Mouse (Mus musculus) CH12.LX (cell line): ENCODE results near the gene Ap4m1. TPM values are rescaled to one million over a fixed set of nuclear protein-coding genes. Genes with fewer than 3 reads are reported as not detected.

ENCODE experiments used
- DNase-seq: peaks from one replicate; pipeline ENCODE4 v3.0.0-alpha.2; 2013; ENCODE audit errors: extremely low read depth
- H3K27ac ChIP-seq: 2 replicates; pipeline ENCODE4 v1.5.1; 2012; ENCODE audit warnings: low read depth, mild to moderate bottlenecking, control low read depth, moderate library complexity; ENCODE audit not compliant: insufficient read depth
- H3K27me3 ChIP-seq: replicated peaks from 2 replicates; pipeline ENCODE3; 2012; ENCODE audit warnings: inconsistent platforms
- H3K36me3 ChIP-seq, 2 experiments: replicated peaks in 1 of 2; 2 replicates each; pipeline versions ENCODE3 to v1.6.1; 2012; ENCODE audit warnings: inconsistent platforms in 1 of 2, low read length in 1 of 2, mild to moderate bottlenecking in 1 of 2, mixed read lengths in 1 of 2, moderate library complexity in 1 of 2; ENCODE audit not compliant: control insufficient read depth in 1 of 2, insufficient read depth in 1 of 2
- H3K4me1 ChIP-seq, 2 experiments: 2 replicates each; pipeline ENCODE4 v1.6.1; 2012; ENCODE audit warnings: inconsistent platforms in 1 of 2, moderate library complexity in 1 of 2; ENCODE audit not compliant: insufficient read depth in 2 of 2, control insufficient read depth in 1 of 2
- H3K4me2 ChIP-seq: 2 replicates; pipeline ENCODE4 v1.6.1; 2012; ENCODE audit warnings: low read depth, mild to moderate bottlenecking, control low read depth; ENCODE audit not compliant: poor library complexity, insufficient read depth, severe bottlenecking
- H3K4me3 ChIP-seq, 3 experiments: fragments of 150-350 bp in 1 of 3; sonication (generic) in 1 of 3; replicated peaks in 1 of 3; 2 replicates each; pipeline versions ENCODE3 to v1.5.1; 2011 to 2012; ENCODE audit warnings: low read depth in 2 of 3, low read length in 2 of 3, mild to moderate bottlenecking in 2 of 3, moderate library complexity in 2 of 3, control low read depth in 1 of 3, improper control_type of control experiment in 1 of 3, inconsistent platforms in 1 of 3, mixed read lengths in 1 of 3; ENCODE audit not compliant: poor library complexity in 1 of 3
- H3K79me2 ChIP-seq: replicated peaks from 2 replicates; pipeline ENCODE4 v1.6.1; 2012; ENCODE audit warnings: mild to moderate bottlenecking, moderate library complexity; ENCODE audit not compliant: control insufficient read depth, poor library complexity, insufficient read depth, severe bottlenecking; ENCODE audit errors: extremely low read depth
- H3K9ac ChIP-seq: 2 replicates; pipeline ENCODE4 v1.6.1; 2012; ENCODE audit warnings: low read depth, mild to moderate bottlenecking, control low read depth, moderate library complexity; ENCODE audit not compliant: insufficient read depth
- H3K9me3 ChIP-seq: replicated peaks from 2 replicates; pipeline ENCODE3; 2012; ENCODE audit warnings: low read length, inconsistent platforms, mixed read lengths
- BHLHE40 ChIP-seq: IDR thresholded peaks from 2 replicates; pipeline ENCODE4 v1.6.1; 2011; ENCODE audit warnings: mild to moderate bottlenecking, low read depth, low read length, improper control_type of control experiment
- CHD1 ChIP-seq: IDR thresholded peaks from 2 replicates; pipeline ENCODE4 v1.6.1; 2012; ENCODE audit warnings: low read depth, low read length, improper control_type of control experiment, inconsistent platforms
- CHD2 ChIP-seq: IDR thresholded peaks from 2 replicates; pipeline ENCODE4 v1.6.1; 2011; ENCODE audit warnings: low read length, improper control_type of control experiment
- CTCF ChIP-seq, 2 experiments: IDR thresholded peaks in 1 of 2; conservative IDR thresholded peaks in 1 of 2; 2 replicates each; pipeline ENCODE4 v1.5.1; 2011 to 2012; ENCODE audit warnings: low read depth in 2 of 2, low read length in 2 of 2, improper control_type of control experiment in 1 of 2, inconsistent platforms in 1 of 2, mild to moderate bottlenecking in 1 of 2, moderate library complexity in 1 of 2
- E2F4 ChIP-seq: IDR thresholded peaks from 2 replicates; pipeline ENCODE4 v1.6.1; 2011; ENCODE audit warnings: low read depth, low read length, improper control_type of control experiment; ENCODE audit not compliant: insufficient replicate concordance
- ELF1 ChIP-seq: IDR thresholded peaks from 2 replicates; pipeline ENCODE4 v1.6.1; 2014; ENCODE audit warnings: low read depth, mild to moderate bottlenecking, inconsistent platforms, low read length, improper control_type of control experiment
- EP300 ChIP-seq: IDR thresholded peaks from 2 replicates; pipeline ENCODE4 v1.6.1; 2011; ENCODE audit warnings: low read length, improper control_type of control experiment
- ETS1 ChIP-seq: conservative IDR thresholded peaks from 2 replicates; pipeline ENCODE4 v1.6.1; 2012; ENCODE audit warnings: low read depth, mild to moderate bottlenecking, inconsistent platforms, low read length, improper control_type of control experiment, moderate library complexity
- GABPA ChIP-seq: IDR thresholded peaks from 2 replicates; pipeline ENCODE4 v1.6.1; 2012; ENCODE audit warnings: low read depth, low read length, improper control_type of control experiment, inconsistent platforms; ENCODE audit not compliant: insufficient replicate concordance
- HCFC1 ChIP-seq: IDR thresholded peaks from 2 replicates; pipeline ENCODE4 v1.6.1; 2012; ENCODE audit warnings: low read depth, mild to moderate bottlenecking, inconsistent platforms, low read length, improper control_type of control experiment
- IRF4 ChIP-seq: IDR thresholded peaks from 2 replicates; pipeline ENCODE4 v1.6.1; 2014; ENCODE audit warnings: low read depth, mild to moderate bottlenecking, inconsistent platforms, low read length, improper control_type of control experiment
- JUN ChIP-seq: IDR thresholded peaks from 2 replicates; pipeline ENCODE4 v1.6.1; 2011; ENCODE audit warnings: low read depth, mild to moderate bottlenecking, low read length, improper control_type of control experiment, moderate library complexity; ENCODE audit not compliant: insufficient read depth
- JUND ChIP-seq: conservative IDR thresholded peaks from 2 replicates; pipeline ENCODE4 v1.6.1; 2011; ENCODE audit warnings: low read depth, low read length, improper control_type of control experiment
- KAT2A ChIP-seq: IDR thresholded peaks from 2 replicates; pipeline ENCODE4 v1.6.1; 2012; ENCODE audit warnings: low read length, improper control_type of control experiment, inconsistent platforms; ENCODE audit not compliant: insufficient replicate concordance
- MAFK ChIP-seq: IDR thresholded peaks from 2 replicates; pipeline ENCODE4 v1.6.1; 2011; ENCODE audit warnings: low read length, improper control_type of control experiment; ENCODE audit not compliant: insufficient replicate concordance
- MAX ChIP-seq: IDR thresholded peaks from 2 replicates; pipeline ENCODE4 v1.6.1; 2011; ENCODE audit warnings: low read length, improper control_type of control experiment
- MAZ ChIP-seq: IDR thresholded peaks from 2 replicates; pipeline ENCODE4 v1.6.1; 2012; ENCODE audit warnings: low read depth, mild to moderate bottlenecking, inconsistent platforms, low read length, improper control_type of control experiment, moderate library complexity
- MEF2A ChIP-seq: IDR thresholded peaks from 2 replicates; pipeline ENCODE4 v1.6.1; 2014; ENCODE audit warnings: low read depth, mild to moderate bottlenecking, inconsistent platforms, low read length, improper control_type of control experiment, borderline replicate concordance
- MXI1 ChIP-seq: IDR thresholded peaks from 2 replicates; pipeline ENCODE4 v1.6.1; 2011; ENCODE audit warnings: mild to moderate bottlenecking, low read depth, low read length, improper control_type of control experiment
- MYC ChIP-seq: IDR thresholded peaks from 2 replicates; pipeline ENCODE4 v1.6.1; 2011; ENCODE audit warnings: low read depth, mild to moderate bottlenecking, improper control_type of control experiment, low read length
- NELFE ChIP-seq: IDR thresholded peaks from 2 replicates; pipeline ENCODE4 v1.6.1; 2011; ENCODE audit warnings: low read depth, low read length, improper control_type of control experiment
- NRF1 ChIP-seq: IDR thresholded peaks from 2 replicates; pipeline ENCODE4 v1.6.1; 2014; ENCODE audit warnings: low read depth, mild to moderate bottlenecking, inconsistent platforms, low read length, improper control_type of control experiment, moderate library complexity
- PAX5 ChIP-seq: IDR thresholded peaks from 2 replicates; pipeline ENCODE4 v1.6.1; 2012; ENCODE audit warnings: low read length, inconsistent platforms, mixed read lengths
- POLR2A ChIP-seq: IDR thresholded peaks from 2 replicates; pipeline ENCODE4 v1.6.1; 2011; ENCODE audit warnings: low read depth, mild to moderate bottlenecking, improper control_type of control experiment, low read length
- POLR2AphosphoS2 ChIP-seq: IDR thresholded peaks from 2 replicates; pipeline ENCODE4 v1.6.1; 2011; ENCODE audit warnings: low read depth, low read length, improper control_type of control experiment
- RAD21 ChIP-seq: IDR thresholded peaks from 2 replicates; pipeline ENCODE4 v1.6.1; 2011; ENCODE audit warnings: low read depth, mild to moderate bottlenecking, low read length, improper control_type of control experiment, moderate library complexity
- RCOR1 ChIP-seq: conservative IDR thresholded peaks from 2 replicates; pipeline ENCODE4 v1.6.1; 2012; ENCODE audit warnings: low read depth, mild to moderate bottlenecking, inconsistent platforms, low read length, improper control_type of control experiment
- SIN3A ChIP-seq: IDR thresholded peaks from 2 replicates; pipeline ENCODE4 v1.6.1; 2012; ENCODE audit warnings: low read length, improper control_type of control experiment, inconsistent platforms
- SMC3 ChIP-seq: IDR thresholded peaks from 2 replicates; pipeline ENCODE4 v1.6.1; 2011; ENCODE audit warnings: low read depth, low read length, improper control_type of control experiment
- TBP ChIP-seq: conservative IDR thresholded peaks from 2 replicates; pipeline ENCODE4 v1.6.1; 2011; ENCODE audit warnings: low read depth, low read length, improper control_type of control experiment
- TCF12 ChIP-seq: IDR thresholded peaks from 2 replicates; pipeline ENCODE4 v1.6.1; 2014; ENCODE audit warnings: low read depth, mild to moderate bottlenecking, inconsistent platforms, low read length, improper control_type of control experiment
- UBTF ChIP-seq: IDR thresholded peaks from 2 replicates; pipeline ENCODE4 v1.6.1; 2012; ENCODE audit warnings: low read depth, mild to moderate bottlenecking, inconsistent platforms, low read length, improper control_type of control experiment, moderate library complexity
- USF1 ChIP-seq: IDR thresholded peaks from 2 replicates; pipeline ENCODE4 v1.6.1; 2014; ENCODE audit warnings: low read depth, mild to moderate bottlenecking, inconsistent platforms, low read length, improper control_type of control experiment
- USF2 ChIP-seq: conservative IDR thresholded peaks from 2 replicates; pipeline ENCODE4 v1.6.1; 2011; ENCODE audit warnings: low read depth, low read length, improper control_type of control experiment
- ZC3H11A ChIP-seq: IDR thresholded peaks from 2 replicates; pipeline ENCODE4 v1.6.1; 2012; ENCODE audit warnings: low read depth, mild to moderate bottlenecking, inconsistent platforms, low read length, improper control_type of control experiment
- ZKSCAN1 ChIP-seq: IDR thresholded peaks from 2 replicates; pipeline ENCODE4 v1.6.1; 2012; ENCODE audit warnings: low read depth, inconsistent platforms, low read length, improper control_type of control experiment, borderline replicate concordance
- ZMIZ1 ChIP-seq: IDR thresholded peaks from 2 replicates; pipeline ENCODE4 v1.6.1; 2012; ENCODE audit warnings: low read depth, mild to moderate bottlenecking, inconsistent platforms, low read length, improper control_type of control experiment
- ZNF384 ChIP-seq: IDR thresholded peaks from 2 replicates; pipeline ENCODE4 v1.6.1; 2012; ENCODE audit warnings: low read depth, low read length, improper control_type of control experiment, inconsistent platforms
- dilution Hi-C: fragments of 300-500 bp; cut with MboI; formaldehyde crosslinking; loops from 2 replicates; pipeline ENCODE4 v1.14.3; 2020; ENCODE audit warnings: low sequenced_read_pairs; ENCODE audit not compliant: extremely low pct_unique_long_range_greater_than_20kb, extremely low pct_ligation_motif_present
- in situ Hi-C: fragments of 300-500 bp; cut with MboI; formaldehyde crosslinking; loops from 3 replicates; pipeline ENCODE4 v1.14.3; 2019; ENCODE audit warnings: low sequenced_read_pairs, low pct_ligation_motif_present, low pct_unique_long_range_greater_than_20kb, mixed read lengths
- polyA plus RNA-seq: library from polyadenylated mRNA; unstranded; fragments of >175 nt; gene quantifications from 2 replicates; pipeline ENCODE4 v1.2.1, GENCODE M21; 2012; ENCODE audit warnings: low read depth; ENCODE audit not compliant: insufficient read length
- total RNA-seq, 2 experiments: library from RNA; depleted of rRNA; stranded (reverse); fragments of 300-350 nt in 1 of 2; fragments of >200 nt in 1 of 2; gene quantifications; 2 replicates each; pipeline ENCODE4 v1.2.3; 2012 to 2014

Gene Ap4m1
- total RNA-seq (2012; rRNA removed) (16.7 and 17.4 TPM in 2 replicates), total RNA-seq (2014; rRNA removed) (20.4 and 21.5 TPM in 2 replicates), polyA plus RNA-seq (26.3 and 27.5 TPM in 2 replicates)

DNA sequence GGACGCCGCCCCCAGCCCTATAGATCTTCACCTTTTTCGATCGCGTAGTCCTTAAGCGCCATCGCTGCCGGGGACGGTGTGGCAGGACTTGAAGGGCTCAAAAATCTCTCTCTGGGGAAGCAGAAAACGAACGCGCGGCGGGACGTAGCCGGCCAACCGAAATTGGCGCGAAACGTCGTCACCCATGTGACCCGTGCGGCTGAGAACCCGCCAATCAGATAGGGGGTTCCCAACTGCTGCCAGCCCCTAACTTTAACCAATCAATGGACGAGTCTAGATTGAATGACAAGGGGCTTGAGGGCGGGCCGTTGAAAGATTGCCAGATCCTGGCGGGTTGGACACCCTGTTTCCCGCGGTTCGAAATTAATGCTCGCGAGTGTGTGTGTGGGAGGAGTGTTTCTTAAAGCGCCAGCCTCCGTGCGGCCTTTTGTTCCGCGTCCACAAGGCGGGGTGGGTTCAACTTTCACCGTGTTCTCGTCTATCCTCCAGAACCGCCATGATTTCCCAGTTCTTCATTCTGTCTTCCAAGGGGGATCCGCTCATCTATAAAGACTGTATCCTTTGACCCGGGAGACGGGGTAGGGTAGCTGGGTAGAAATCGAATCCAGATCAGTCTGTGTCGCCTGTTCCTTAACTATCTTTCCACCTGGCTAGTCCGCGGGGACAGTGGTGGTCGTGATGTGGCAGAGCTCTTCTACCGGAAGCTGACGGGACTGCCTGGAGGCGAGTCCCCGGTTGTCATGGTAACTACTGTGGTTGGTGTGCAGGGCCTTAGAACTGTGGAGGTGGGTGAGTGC is at the start of gene Ap4m1, which contains the start of gene Mcm7:
TSS of gene Ap4m1 (plus strand) at position 308 of the 797 bp plus-strand sequence.
TSS of gene Mcm7 (minus strand) at position 728 of the 797 bp plus-strand sequence.
- peak; percentile 98 for DNase-seq
- TF ChIP-seq POLR2A = peak; percentile 78
- TF ChIP-seq JUN = no peak
- no peak for TF ChIP-seq ZNF384
- peak; percentile 73; the same call in 1 of the 2 replicates for TF ChIP-seq MYC
- TF ChIP-seq ZMIZ1 = peak; percentile 68
- peak; percentile 92 for TF ChIP-seq USF1
- peak; percentile 94 for TF ChIP-seq CHD2
- TF ChIP-seq RAD21 = no peak
- TF ChIP-seq JUND = no peak
- TF ChIP-seq SMC3 = no peak
- TF ChIP-seq POLR2AphosphoS2 = peak; percentile 80; the same call in 1 of the 2 replicates
- TF ChIP-seq HCFC1 = peak; percentile 64
- TF ChIP-seq MAZ = no peak
- no peak for TF ChIP-seq ZC3H11A
- TF ChIP-seq RCOR1 = no peak
- TF ChIP-seq TCF12 = peak; percentile 72
- no peak for TF ChIP-seq MAFK
- no peak for TF ChIP-seq ETS1
- TF ChIP-seq BHLHE40 = no peak; the same call in 1 of the 2 replicates
- no peak for TF ChIP-seq EP300
- peak; percentile 65; the same call in 1 of the 2 replicates for TF ChIP-seq IRF4
- no peak for TF ChIP-seq MEF2A
- TF ChIP-seq TBP = peak; percentile 71
- TF ChIP-seq USF2 = peak; percentile 85
- TF ChIP-seq NRF1 = peak; percentile 12; the same call in 1 of the 2 replicates
- TF ChIP-seq GABPA = no peak
- peak; percentile 66; the same call in 1 of the 2 replicates for TF ChIP-seq MXI1
- TF ChIP-seq ZKSCAN1 = no peak
- peak; percentile 98; the same call in 1 of the 2 replicates for TF ChIP-seq E2F4
- peak; percentile 45; the same call in 1 of the 2 replicates for TF ChIP-seq ELF1
- TF ChIP-seq PAX5 = no peak
- TF ChIP-seq KAT2A = peak; percentile 79
- TF ChIP-seq CHD1 = no peak
- peak; percentile 69 for TF ChIP-seq NELFE
- TF ChIP-seq MAX = peak; percentile 86
- peak; percentile 85 for TF ChIP-seq SIN3A
- no peak for TF ChIP-seq CTCF (conservative IDR thresholded peaks at IDR 0.05 in 1 of 2, IDR thresholded peaks at IDR 0.05 in 1 of 2; ENCODE audit: low read depth in 2 of 2, low read length in 2 of 2)
- no peak for TF ChIP-seq UBTF
- TF ChIP-seq, all 38 proteins: peak for 19
- in situ Hi-C loops (no loop called here), dilution Hi-C loops (no loop called here)
- Histone ChIP-seq H3K4me1 (peaks cover 11 to 27% of the 10 kb centered on the region in 2 experiments), H3K4me3 (peak within 1 kb of the TSS; percentile 82 to 98 (median 88)), H3K79me2 (peaks cover 30% of the 10 kb centered on the region), H3K27ac (peak within 1 kb of the TSS; percentile 79), H3K36me3 (peaks cover 53 to 65% of the 10 kb centered on the region in 2 experiments), H3K9me3 (no peaks in the 10 kb centered on the region), H3K4me2 (peak within 1 kb of the TSS; percentile 54; the same call in 1 of the 2 replicates), H3K27me3 (no peaks in the 10 kb centered on the region), H3K9ac (peak within 1 kb of the TSS; percentile 91)
